Mouse (Mus musculus): Measurements from ENCODE around the gene Dgke. TPM values are rescaled to one million over a fixed set of nuclear protein-coding genes. Genes with fewer than 3 reads are reported as not detected.

The Dgke gene
- polyA plus RNA-seq, 2 experiments = 0.39 to 0.63 TPM

DNA sequence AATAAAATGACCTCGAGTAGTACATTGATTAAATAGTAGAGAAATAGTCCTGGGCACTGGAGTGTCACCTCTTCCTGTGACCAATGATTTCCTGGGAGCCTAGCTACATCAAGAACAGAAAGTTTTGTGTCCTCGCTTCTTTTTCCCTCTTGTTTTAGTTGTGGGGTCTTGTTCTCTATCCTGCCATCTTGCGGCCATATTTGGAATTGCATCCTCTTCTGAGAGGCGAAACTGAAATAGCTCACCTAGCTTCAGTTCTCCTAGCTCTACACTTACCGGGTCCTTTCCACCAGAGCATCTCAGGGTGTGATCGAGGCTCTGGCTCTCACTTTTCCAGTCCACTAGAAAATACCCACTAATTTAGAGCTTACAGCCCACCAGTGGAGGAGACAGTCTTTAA, 2.7 kb upstream of the Dgke start:
- Histone ChIP-seq H3K4me2 (ENCODE audit: low read depth) (no peak overlapping the region), H3K27me3 (ENCODE audit: control insufficient read depth, insufficient read depth, low read length) (no peaks in the 10 kb centered on the region)

DNA sequence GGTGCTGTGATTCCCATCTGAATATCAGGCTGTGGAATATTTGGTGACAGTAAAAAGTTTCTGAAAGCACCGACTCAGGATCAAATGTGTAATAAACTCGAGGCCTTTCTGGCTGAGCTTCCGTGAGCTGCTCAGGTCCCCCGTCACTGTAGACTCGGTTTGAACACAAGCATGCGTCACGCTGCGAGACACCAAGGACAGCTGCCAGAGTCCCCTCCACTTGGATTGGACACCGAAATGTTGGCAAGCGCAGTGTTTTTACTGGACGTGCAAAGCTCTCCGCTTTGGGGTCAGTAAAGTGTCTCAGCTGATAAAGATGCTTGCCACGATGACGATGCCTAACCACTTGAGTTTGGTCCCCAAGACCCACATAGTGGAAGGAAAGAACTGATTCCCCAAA, 2.0 kb upstream of the Dgke start:
- no peak for DNase-seq (ENCODE audit: low read depth in 3 of 3, low spot score in 3 of 3)
- H3K9ac ChIP-seq (replicated peaks) = no peak overlapping the region
- no peak for TF ChIP-seq EP300 (IDR thresholded peaks at IDR 0.05; ENCODE audit: low read depth)

More for the DNA sequence above, 2.7 kb upstream of the Dgke start:
- no peak for DNase-seq (ENCODE audit: low read depth in 3 of 3, low spot score in 3 of 3)
- H3K27ac ChIP-seq = no peak overlapping the region
- TF ChIP-seq CTCF (IDR thresholded peaks at IDR 0.05; ENCODE audit: low read depth) (peak; percentile 82), EP300 (IDR thresholded peaks at IDR 0.05; ENCODE audit: low read depth) (no peak)
- no peaks in the 10 kb centered on the region for H3K36me3 ChIP-seq (replicated peaks; ENCODE audit: control insufficient read depth, insufficient read depth, low read depth)
- no peak overlapping the region for H3K4me3 ChIP-seq (ENCODE audit: insufficient read depth in 1 of 2, low read depth in 2 of 2, low read length in 2 of 2)
- H3K9ac ChIP-seq (replicated peaks) = no peak overlapping the region
- no peak for ATAC-seq (ENCODE audit: insufficient read depth)
- peaks cover 4 to 5% of the 10 kb centered on the region in 2 experiments for H3K4me1 ChIP-seq (replicated peaks; ENCODE audit: control insufficient read depth in 2 of 2, insufficient read depth in 2 of 2, low read length in 1 of 2)
- H3K9me3 ChIP-seq (ENCODE audit: control insufficient read depth, low read length) = no peaks in the 10 kb centered on the region
- 15% methylated on average over 6 of the region's 6 CpGs for WGBS (ENCODE audit: insufficient replicate concordance)

DNA sequence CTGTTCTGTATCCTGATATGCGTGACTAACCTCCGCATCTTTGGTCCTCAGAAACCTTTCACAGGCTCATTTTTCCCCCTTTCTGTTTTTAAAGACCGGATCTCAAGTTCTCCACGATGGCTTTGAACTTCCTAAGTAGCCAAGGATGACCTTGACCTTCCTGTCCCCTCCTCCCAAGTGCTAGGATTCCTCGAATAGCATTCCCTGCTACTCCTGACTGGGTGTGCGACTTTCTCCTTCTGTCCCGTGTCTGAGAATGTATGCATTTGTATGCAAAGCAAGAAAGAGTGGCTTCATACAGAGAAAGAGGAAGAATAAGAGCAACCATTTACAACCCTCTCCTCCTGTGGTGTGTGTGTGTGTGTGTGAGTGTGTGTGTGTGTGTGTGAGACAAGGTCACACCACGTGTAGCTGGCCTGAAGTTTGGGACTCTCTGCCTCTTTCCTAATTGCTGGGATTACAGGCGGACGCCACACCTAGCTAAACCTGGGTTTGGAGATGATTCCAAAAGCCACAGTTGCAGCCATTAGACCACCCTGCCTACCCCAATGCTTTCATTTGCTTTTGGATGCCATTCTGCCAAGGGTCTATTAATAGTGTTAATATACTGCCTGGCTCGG, 1.3 kb upstream of the Dgke start:
- no peak overlapping the region for H3K4me2 ChIP-seq (ENCODE audit: low read depth)
- no peak overlapping the region for H3K9ac ChIP-seq (replicated peaks)
- H3K4me1 ChIP-seq (replicated peaks; ENCODE audit: control insufficient read depth in 2 of 2, insufficient read depth in 2 of 2, low read length in 1 of 2) = peaks cover 8% of the 10 kb centered on the region in 2 experiments
- WGBS (ENCODE audit: insufficient replicate concordance) = 49% methylated on average over 11 of the region's 11 CpGs
- H3K27me3 ChIP-seq (ENCODE audit: control insufficient read depth, insufficient read depth, low read length) = no peaks in the 10 kb centered on the region
- no peak overlapping the region for H3K4me3 ChIP-seq (ENCODE audit: insufficient read depth in 1 of 2, low read depth in 2 of 2, low read length in 2 of 2)
- DNase-seq (ENCODE audit: low read depth in 3 of 3, low spot score in 3 of 3) (no peak), ATAC-seq (ENCODE audit: insufficient read depth) (no peak)
- TF ChIP-seq EP300 (IDR thresholded peaks at IDR 0.05; ENCODE audit: low read depth) (no peak), CTCF (IDR thresholded peaks at IDR 0.05; ENCODE audit: low read depth) (no peak)
- no peaks in the 10 kb centered on the region for H3K9me3 ChIP-seq (ENCODE audit: control insufficient read depth, low read length)
- no peak overlapping the region for H3K27ac ChIP-seq
- no peaks in the 10 kb centered on the region for H3K36me3 ChIP-seq (replicated peaks; ENCODE audit: control insufficient read depth, insufficient read depth, low read depth)

More for the DNA sequence above, 2.0 kb upstream of the Dgke start:
- Histone ChIP-seq H3K4me2 (ENCODE audit: low read depth) (no peak overlapping the region), H3K4me3 (ENCODE audit: insufficient read depth in 1 of 2, low read depth in 2 of 2, low read length in 2 of 2) (no peak overlapping the region), H3K36me3 (replicated peaks; ENCODE audit: control insufficient read depth, insufficient read depth, low read depth) (no peaks in the 10 kb centered on the region), H3K9me3 (ENCODE audit: control insufficient read depth, low read length) (no peaks in the 10 kb centered on the region), H3K27me3 (ENCODE audit: control insufficient read depth, insufficient read depth, low read length) (no peaks in the 10 kb centered on the region), H3K27ac (no peak overlapping the region), H3K4me1 (replicated peaks; ENCODE audit: control insufficient read depth in 2 of 2, insufficient read depth in 2 of 2, low read length in 1 of 2) (peaks cover 8% of the 10 kb centered on the region in 2 experiments)
- 78% methylated on average over 14 of the region's 14 CpGs for WGBS (ENCODE audit: insufficient replicate concordance)
- ATAC-seq (ENCODE audit: insufficient read depth) = no peak

DNA sequence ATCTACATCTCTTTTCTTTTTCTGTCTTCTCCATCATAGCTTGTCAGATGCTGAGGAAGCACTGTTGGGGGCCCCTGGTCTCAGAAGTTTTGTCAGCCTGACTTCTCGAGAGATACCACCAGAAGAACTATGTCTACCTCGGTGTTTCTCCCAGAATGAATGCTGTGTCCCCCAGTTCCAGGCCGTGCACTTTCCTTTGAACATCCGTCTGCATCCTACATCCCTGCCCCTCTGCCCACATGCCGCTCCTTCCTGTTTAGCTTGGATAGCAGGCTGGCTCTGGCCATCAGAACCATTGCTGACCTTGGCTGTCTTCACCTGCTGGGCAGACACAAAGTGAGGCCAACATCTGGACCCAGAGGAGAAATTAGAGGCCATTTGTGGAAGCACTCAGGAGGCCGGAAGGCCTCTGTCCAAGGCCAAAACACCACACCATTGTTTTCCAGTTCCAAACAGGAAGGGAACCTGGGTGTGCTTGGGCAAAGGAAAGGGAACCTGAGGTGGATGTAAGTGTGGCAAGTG, 712 bp upstream of the Dgke start:
- H3K36me3 ChIP-seq (replicated peaks; ENCODE audit: control insufficient read depth, insufficient read depth, low read depth) = no peaks in the 10 kb centered on the region
- WGBS (ENCODE audit: insufficient replicate concordance) = 58% methylated on average over 6 of the region's 6 CpGs
- no peaks in the 10 kb centered on the region for H3K9me3 ChIP-seq (ENCODE audit: control insufficient read depth, low read length)
- H3K27ac ChIP-seq = no peak overlapping the region
- DNase-seq (ENCODE audit: low read depth in 3 of 3, low spot score in 3 of 3) (no peak), ATAC-seq (ENCODE audit: insufficient read depth) (no peak)
- H3K4me3 ChIP-seq (ENCODE audit: insufficient read depth in 1 of 2, low read depth in 2 of 2, low read length in 2 of 2) = no peak overlapping the region
- no peak overlapping the region for H3K4me2 ChIP-seq (ENCODE audit: low read depth)
- H3K27me3 ChIP-seq (ENCODE audit: control insufficient read depth, insufficient read depth, low read length) = no peaks in the 10 kb centered on the region
- peaks cover 8% of the 10 kb centered on the region in 2 experiments for H3K4me1 ChIP-seq (replicated peaks; ENCODE audit: control insufficient read depth in 2 of 2, insufficient read depth in 2 of 2, low read length in 1 of 2)
- H3K9ac ChIP-seq (replicated peaks) = no peak overlapping the region
- no peak for TF ChIP-seq EP300 (IDR thresholded peaks at IDR 0.05; ENCODE audit: low read depth)
- TF ChIP-seq CTCF (IDR thresholded peaks at IDR 0.05; ENCODE audit: low read depth) = no peak

DNA sequence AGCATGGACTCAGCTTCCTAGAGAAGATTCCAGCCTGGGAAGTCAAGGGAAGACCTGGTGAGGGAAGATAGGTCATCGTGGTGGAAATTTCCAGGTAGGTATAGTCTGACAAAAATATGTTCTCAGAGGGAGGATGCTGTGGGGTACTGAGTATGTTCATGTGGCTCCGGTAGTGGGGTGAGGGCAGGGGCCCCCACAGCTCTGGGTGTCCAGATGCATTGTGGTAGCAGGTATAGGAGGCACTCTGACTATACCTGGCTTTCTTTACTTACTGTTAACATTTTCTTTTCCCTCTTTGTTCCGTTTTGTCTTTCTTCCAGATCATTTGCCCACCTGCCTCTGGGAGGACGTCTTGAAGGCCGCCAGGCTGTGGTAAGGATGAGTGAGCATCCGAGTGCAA, 524 bp downstream of the Dgke start:
- 62% methylated on average over 6 of the region's 6 CpGs for WGBS (ENCODE audit: insufficient replicate concordance)
- H3K36me3 ChIP-seq (replicated peaks; ENCODE audit: control insufficient read depth, insufficient read depth, low read depth) = no peaks in the 10 kb centered on the region
- no peak for TF ChIP-seq EP300 (IDR thresholded peaks at IDR 0.05; ENCODE audit: low read depth)

More for the DNA sequence above, 524 bp downstream of the Dgke start:
- H3K9ac ChIP-seq (replicated peaks) = no peak overlapping the region
- H3K4me1 ChIP-seq (replicated peaks; ENCODE audit: control insufficient read depth in 2 of 2, insufficient read depth in 2 of 2, low read length in 1 of 2) = peaks cover 8 to 9% of the 10 kb centered on the region in 2 experiments
- DNase-seq (ENCODE audit: low read depth in 3 of 3, low spot score in 3 of 3) (no peak), ATAC-seq (ENCODE audit: insufficient read depth) (no peak)
- H3K9me3 ChIP-seq (ENCODE audit: control insufficient read depth, low read length) = no peaks in the 10 kb centered on the region
- H3K27me3 ChIP-seq (ENCODE audit: control insufficient read depth, insufficient read depth, low read length) = no peaks in the 10 kb centered on the region
- H3K4me3 ChIP-seq (ENCODE audit: insufficient read depth in 1 of 2, low read depth in 2 of 2, low read length in 2 of 2) = no peak overlapping the region
- H3K4me2 ChIP-seq (ENCODE audit: low read depth) = no peak overlapping the region
- H3K27ac ChIP-seq = no peak overlapping the region
